Mouse (Mus musculus) adrenal gland, adult 18-20 months (tissue): Measurements from ENCODE around the gene Dhps. TPM values are rescaled to one million over a fixed set of nuclear protein-coding genes. Genes with fewer than 3 reads are reported as not detected.
"Not testable (repeated sequence)": the region's sequence is repeated elsewhere in the genome, so short reads cannot be mapped to it uniquely, and the experiment has no call there.

Experiments used
- DNase-seq, 2 experiments: peaks; one replicate each; pipeline ENCODE4 v3.0.0; 2021 to 2022; ENCODE audit warnings: low spot score in 2 of 2
- microRNA-seq, 2 experiments: library from miRNA; unstranded; fragments of <30 nt; microRNA quantifications; one replicate each; pipeline ENCODE4 v1.2.0; 2021; ENCODE audit warnings: borderline number of aligned reads in 2 of 2
- total RNA-seq, 2 experiments: library from RNA; stranded (reverse); gene quantifications; 1 replicate in 1 of 2; 2 replicates in 1 of 2; pipeline ENCODE4 v1.2.3; 2021

The Dhps gene
- total RNA-seq, 2 experiments from 2014 or later: 25.5 to 26.4 TPM

DNA sequence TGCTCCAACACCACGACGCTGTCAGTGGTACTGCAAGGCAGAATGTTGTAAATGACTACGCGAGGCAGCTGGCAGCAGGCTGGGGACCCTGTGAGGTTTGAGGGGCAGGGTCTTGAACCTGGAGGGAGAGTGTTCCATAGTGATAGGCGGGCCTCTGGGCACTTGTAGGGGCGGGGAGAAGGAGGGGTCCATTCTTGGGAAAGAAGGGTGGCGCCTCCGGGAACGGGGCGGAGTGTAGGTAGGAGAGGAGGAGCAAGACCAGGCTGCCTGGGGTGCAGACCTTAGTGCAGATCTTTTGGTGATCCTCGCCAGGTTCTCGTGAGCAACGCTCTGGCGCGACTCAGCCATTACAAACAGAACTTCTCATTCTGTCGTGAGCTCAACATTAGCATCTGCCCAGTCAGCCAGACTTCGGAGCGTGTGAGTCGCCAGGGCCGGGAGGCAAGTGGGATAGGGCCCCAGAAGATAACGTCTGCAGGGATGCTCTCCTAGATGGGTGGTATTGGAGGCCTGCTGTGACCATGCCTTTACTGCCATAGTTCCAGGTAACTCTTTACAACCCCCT, 20.1 kb downstream of the Dhps start:
- DNase-seq: no peak

DNA sequence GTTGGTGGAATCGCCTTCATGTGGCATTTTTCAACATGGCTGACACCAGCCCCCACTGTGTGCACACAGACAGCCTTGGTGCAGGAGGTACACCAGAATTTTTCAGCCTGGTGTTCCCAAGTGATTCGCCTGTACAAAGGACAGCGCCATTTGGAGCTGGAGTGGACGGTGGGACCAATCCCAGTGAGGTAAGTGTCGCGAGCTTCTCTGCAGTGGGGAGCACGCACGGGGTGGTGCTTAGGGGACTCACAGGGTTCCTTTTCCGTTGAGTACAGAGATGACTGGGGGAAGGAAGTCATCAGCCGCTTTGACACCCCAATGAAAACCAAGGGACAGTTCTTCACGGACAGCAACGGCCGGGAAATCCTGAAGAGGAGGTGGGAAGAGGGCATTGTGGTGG, 23.5 kb downstream of the Dhps start:
- DNase-seq: no peak

DNA sequence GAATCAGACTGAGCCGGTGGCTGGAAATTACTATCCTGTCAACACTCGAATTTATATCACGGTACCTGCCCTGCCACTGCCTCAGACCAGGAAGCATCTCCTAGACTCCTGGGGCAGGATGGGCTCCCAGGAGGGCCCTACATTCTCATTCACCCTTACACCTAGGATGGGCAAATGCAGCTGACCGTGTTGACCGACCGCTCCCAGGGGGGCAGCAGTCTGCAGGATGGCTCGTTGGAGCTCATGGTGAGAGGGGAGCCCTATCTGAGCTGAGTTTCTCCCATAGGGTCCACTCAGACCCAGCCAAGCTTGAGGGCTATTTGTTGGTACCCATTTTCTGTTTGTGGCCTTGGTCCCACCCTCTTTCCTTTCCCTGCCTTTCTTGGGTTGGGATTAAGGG, 24.0 kb downstream of the Dhps start:
- DNase-seq: no peak

DNA sequence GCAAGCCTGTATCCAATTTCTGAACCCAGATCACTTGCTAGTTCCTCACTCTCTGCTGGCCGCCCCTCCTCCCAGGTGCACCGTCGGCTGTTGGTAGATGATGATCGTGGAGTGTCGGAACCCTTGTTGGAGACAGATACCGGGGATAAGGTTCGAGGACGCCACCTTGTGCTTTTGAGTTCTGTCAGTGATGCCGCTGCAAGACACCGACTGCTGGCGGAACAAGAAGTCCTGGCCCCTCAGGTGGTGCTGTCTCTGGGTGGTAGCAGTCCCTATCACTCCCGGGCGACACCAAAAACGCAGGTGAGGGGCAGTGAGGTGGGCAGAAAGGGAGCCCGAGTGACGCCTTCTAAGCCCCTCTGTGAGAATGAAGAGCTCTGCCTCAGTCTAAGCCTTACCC, 24.6 kb downstream of the Dhps start:
- DNase-seq: no peak

DNA sequence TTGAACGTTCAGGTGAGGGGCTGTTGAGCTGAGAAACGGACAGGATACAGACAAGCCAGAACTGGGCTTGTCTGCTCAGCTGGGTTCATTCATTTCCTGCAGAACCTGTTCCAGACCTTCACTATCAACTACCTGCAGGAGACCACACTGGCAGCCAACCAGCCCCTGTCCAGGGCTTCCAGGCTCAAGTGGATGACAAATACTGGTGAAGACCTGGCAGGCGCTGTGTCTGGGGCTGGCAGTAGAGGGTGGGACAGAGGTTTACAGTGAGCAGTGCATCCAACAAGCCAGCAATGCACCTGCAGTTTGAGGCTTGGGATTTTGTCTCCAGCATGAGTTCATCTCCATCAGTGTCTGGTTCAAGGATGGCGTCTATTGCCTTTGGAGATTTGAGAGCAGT, 25.3 kb downstream of the Dhps start:
- DNase-seq: no peak

DNA sequence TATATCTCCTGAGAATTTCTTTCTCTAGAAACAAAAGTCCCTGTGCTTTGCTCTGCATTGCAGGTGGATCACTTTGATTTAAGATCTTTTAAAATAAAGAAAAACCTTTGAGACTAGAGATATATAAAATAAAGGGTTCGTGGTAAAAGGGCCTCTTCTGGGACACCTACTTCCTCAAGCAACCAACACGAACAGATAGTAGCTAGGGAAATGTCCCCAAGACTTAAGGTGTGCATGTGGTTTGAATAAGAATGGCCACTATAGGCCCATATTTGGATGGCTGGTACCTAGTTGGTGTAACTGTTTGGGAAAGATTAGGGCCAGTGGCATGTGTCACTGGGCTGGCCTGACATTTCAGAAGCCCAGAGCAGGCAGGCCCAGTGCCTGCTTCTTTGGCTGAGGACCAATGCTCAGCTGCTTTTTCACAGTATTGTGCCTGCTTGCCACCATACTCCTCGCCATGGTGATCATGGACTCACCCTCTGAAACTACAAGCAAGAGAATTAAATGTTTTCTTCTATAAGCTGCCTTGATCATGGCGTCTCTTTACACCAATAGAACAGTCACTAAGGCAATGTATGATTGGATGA, 28.6 kb downstream of the Dhps start:
- no peak for DNase-seq

DNA sequence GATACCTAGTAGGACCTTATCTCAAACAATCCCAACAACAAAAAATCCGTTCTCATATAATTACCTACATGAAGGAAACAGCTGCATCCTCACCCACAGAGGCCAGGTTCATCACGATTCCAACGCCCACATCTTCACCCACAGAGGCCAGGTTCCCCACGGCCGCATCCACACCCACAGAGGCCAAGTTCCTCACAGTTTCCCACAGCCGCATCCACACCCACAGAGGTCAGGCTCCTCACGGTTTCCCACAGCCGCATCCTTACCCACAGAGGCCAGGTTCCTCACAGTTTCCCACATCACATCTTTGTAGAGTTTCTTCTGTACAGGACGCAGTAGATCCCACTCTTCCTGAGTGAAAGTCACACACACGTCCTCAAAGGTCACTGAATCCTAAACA, 41.7 kb downstream of the Dhps start:
- no peak for DNase-seq

DNA sequence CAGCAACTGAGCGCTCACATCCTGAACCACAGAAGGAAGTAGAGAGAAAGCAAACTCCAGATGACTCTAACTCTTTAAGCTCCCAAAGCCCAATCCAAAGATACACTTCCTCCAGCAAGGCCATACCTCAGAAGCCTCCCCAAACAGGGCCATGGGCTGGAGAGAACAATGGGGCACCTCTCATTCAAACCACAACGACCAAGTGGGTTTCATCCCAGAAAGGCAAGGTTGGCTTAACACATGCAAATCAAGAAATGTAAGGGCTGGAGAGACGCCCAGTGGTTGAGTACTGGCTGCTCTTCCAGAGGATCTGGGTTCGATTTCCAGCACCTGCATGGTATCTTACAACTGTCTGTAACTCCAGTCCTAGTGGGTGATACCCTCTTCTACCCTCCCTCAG, 43.9 kb downstream of the Dhps start:
- DNase-seq: no peak

DNA sequence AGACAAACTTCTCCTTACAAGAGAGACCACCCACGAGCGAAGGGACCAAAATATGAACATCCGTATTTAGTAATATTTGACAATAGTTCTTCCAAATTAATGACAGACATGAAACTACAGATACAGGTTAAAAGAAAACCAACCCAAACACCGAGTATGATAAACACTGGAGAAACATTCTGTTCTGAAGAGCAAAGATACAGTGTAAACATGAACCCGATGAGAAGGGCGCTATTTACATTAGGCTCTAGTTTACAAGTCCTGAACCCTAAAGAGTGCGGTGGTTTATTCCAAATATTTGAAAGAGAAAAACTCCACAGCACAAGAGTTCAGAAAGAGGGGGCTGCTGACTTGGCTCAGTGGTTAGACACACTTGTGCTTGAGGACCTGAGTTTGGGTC, 45.4 kb downstream of the Dhps start:
- DNase-seq: no peak

DNA sequence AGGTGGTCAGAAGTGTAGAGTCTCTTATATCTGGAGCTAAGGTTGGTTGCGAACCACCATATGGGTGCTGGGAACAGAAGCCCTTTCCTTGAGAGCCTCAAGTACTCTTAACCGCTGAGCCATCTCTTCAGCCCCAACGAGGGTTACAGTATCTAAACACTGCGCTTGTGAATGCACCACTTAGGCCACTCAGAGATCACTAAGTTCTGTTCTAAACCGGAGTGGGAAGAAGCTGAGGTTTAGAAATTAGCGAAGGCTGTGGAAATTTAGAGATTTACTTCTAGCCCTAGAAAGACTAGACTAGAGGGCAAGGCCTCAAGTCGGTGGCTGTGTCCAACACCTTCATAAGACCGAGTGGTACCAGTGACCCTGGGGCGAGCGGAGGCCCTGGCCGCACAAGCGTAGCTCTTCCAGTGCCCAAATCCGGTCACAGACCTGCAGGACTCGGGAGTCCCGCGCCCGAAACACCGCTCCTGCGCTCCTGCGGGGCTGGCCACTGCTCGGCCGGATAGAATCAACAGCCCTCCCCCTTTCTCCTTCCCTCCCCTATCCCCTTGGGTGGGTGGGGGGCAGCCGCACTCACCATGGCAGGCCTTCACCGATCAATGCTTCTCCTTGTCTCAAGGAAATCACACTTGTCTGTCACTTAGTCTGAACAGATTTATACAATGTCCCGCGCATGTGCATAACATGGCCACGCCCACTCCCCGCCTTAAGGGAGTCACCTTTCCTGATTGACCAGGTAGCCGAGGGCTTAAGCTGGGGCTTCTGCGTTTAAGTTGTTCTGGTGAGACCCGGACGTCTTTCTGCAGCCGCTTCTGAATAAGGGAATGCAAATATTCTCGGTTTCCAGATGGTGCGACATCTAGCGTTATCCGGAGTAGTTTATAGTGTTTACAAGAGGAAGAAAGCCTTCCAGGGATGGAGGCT, 47.8 kb downstream of the Dhps start:
- peak; percentile 74 for DNase-seq

DNA sequence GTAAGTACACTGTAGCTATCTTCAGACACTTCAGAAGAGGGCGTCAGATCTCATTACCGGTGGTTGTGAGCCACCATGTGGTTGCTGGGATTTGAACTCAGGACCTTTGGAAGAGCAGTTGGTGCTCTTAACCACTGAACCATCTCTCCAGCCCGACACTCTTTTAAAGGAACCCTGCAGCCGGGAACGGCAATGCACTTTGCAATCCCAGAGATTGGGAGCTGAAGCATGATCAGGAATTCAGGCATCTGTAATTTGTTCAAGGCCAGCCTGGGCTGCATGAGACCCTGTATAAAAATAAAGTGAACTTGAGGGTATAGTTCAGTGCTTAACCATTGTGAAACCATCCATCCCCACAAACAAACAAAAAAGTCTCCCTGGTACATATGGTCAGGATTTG, 48.7 kb downstream of the Dhps start:
- DNase-seq: not testable (repeated sequence)

DNA sequence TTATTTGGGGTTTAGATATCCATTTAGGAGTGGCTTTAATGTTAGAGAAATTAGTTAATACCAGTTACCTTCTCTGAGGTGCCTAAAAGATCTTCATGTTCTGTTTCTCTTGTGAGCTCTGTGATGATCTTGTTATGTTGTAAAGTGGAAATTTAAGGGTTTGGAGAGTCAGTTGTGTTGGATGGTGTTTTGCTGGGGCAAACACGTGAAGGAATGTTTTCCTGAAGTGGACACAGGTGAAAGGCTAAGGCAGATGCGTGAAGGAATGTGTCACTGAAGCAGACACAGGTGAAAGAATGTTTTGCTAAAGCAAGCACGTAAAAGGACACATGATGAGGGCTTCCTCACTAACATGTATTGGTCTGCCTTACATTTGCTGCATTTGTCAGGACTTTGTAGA, 51.4 kb downstream of the Dhps start, which contains the start of gene Zfp791:
Zfp791 (minus strand) TSS at position 101 of the 400 bp plus-strand sequence.
- no peak for DNase-seq

DNA sequence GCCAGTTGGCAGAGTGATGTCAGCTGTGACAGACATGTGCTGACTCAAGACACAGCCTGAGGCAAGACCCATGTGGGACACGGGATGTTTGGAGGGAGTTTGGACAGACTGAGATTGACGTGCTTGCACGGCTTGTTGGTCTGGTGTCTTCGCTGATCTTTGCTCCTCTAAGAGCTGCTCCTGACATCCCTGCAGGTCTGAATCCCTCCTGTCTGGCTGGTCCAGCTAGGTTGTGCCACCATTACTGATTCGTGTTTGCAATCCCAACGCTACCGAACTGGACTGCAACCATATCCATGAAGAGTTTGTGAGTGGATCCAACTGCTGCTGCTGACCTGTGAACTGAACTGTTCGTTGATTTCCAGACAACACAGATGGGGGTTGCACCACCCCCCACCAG, 52.1 kb downstream of the Dhps start:
- DNase-seq: no peak

Small RNAs within 50 kb of the gene (microRNA-seq; reads per million reads assigned to microRNA genes)
- gene Gm23388 (0 to 1.4 reads per million in 2 experiments), gene Mir7070 (0 reads per million in 2 experiments)

Other genes starting within 250 kb of the Dhps start
- gene Dand5, start 248.9 kb upstream of the Dhps start, total RNA-seq: 10 to 100 TPM; 10.6 to 10.8 TPM
- 10 to 100 TPM; 62.0 to 71.1 TPM for gene Gadd45gip1, start 240.2 kb upstream of the Dhps start, total RNA-seq
- 100 to 1,000 TPM; 109 to 113 TPM for gene Rad23a, start 231.1 kb upstream of the Dhps start, total RNA-seq
- gene Calr, start 224.8 kb upstream of the Dhps start, total RNA-seq: 100 to 1,000 TPM; 606 to 686 TPM
- gene Farsa, start 214.8 kb upstream of the Dhps start, total RNA-seq: 10 to 100 TPM; 58.8 to 69.6 TPM
- 1 to 10 TPM; 6.9 to 9.4 TPM for gene Syce2, start 199.6 kb upstream of the Dhps start, total RNA-seq
- 10 to 100 TPM; 52.4 to 56.5 TPM for gene Gcdh, start 177.8 kb upstream of the Dhps start, total RNA-seq
- gene Klf1, start 169.8 kb upstream of the Dhps start, total RNA-seq: not detected
- gene Dnase2a, start 163.2 kb upstream of the Dhps start, total RNA-seq: 10 to 100 TPM; 11.2 to 12.5 TPM
- 1 to 10 TPM; 2.1 to 3.1 TPM for gene Mast1, start 134.4 kb upstream of the Dhps start, total RNA-seq
- gene Rtbdn, start 124.8 kb upstream of the Dhps start, total RNA-seq: under 1 TPM in 1 of 2 experiments, not detected in 1; 0.16 TPM
- 1 to 10 TPM; 1.9 TPM for gene Gm49661, start 102.3 kb upstream of the Dhps start, total RNA-seq
- gene Prdx2, start 102.2 kb upstream of the Dhps start, total RNA-seq: 100 to 1,000 TPM; 740 to 761 TPM
- 100 to 1,000 TPM in 1 of 2 experiments, 10 to 100 TPM in 1; 80.9 to 131 TPM for gene Rnaseh2a, start 102.0 kb upstream of the Dhps start, total RNA-seq
- 10 to 100 TPM; 27.1 to 28.5 TPM for gene Junb, start 93.0 kb upstream of the Dhps start, total RNA-seq
- 1 to 10 TPM; 6.3 to 7.2 TPM for gene Hook2, start 81.2 kb upstream of the Dhps start, total RNA-seq
- not detected for gene Best2, start 57.2 kb upstream of the Dhps start, total RNA-seq
- gene Asna1, start 46.5 kb upstream of the Dhps start, total RNA-seq: 100 to 1,000 TPM in 1 of 2 experiments, 10 to 100 TPM in 1; 89.2 to 100 TPM
- gene Trir, start 44.9 kb upstream of the Dhps start, total RNA-seq: 100 to 1,000 TPM; 162 to 192 TPM
- 10 to 100 TPM; 67.8 to 80.4 TPM for gene Tnpo2, start 34.8 kb upstream of the Dhps start, total RNA-seq
- gene Fbxw9, start 11.7 kb upstream of the Dhps start, total RNA-seq: 10 to 100 TPM; 11.1 to 18.1 TPM
- gene Gm5741, start 3.8 kb upstream of the Dhps start, total RNA-seq: not detected
- 10 to 100 TPM; 72.6 to 87.7 TPM for gene Wdr83os, start 9.0 kb downstream of the Dhps start, total RNA-seq
- 10 to 100 TPM; 21.1 to 23.1 TPM for gene Wdr83, start 9.5 kb downstream of the Dhps start, total RNA-seq
- gene Man2b1, start 11.5 kb downstream of the Dhps start, total RNA-seq: 10 to 100 TPM; 43.2 to 51.8 TPM
- gene Zfp791, start 51.3 kb downstream of the Dhps start, total RNA-seq: 1 to 10 TPM; 2.2 TPM
- not detected for gene Cks1brt, start 80.2 kb downstream of the Dhps start, total RNA-seq
- gene Olfr371, start 154.2 kb downstream of the Dhps start, total RNA-seq: not detected
- 10 to 100 TPM; 11.8 to 14.3 TPM for gene Orc6, start 227.9 kb downstream of the Dhps start, total RNA-seq
- 100 to 1,000 TPM in 1 of 2 experiments, 10 to 100 TPM in 1; 92.6 to 101 TPM for gene Vps35, start 228.0 kb downstream of the Dhps start, total RNA-seq